Mouse (Mus musculus) gastrocnemius, adult 18-20 months (tissue): ENCODE results near the gene Gm40460. TPM values are rescaled to one million over a fixed set of nuclear protein-coding genes. Genes with fewer than 3 reads are reported as not detected.
"Not testable (repeated sequence)": the region's sequence is repeated elsewhere in the genome, so short reads cannot be mapped to it uniquely, and the experiment has no call there.

ENCODE experiments used
- DNase-seq: peaks from one replicate; pipeline ENCODE4 v3.0.0; 2021; ENCODE audit warnings: low spot score
- long read RNA-seq, 2 experiments: library from polyadenylated mRNA; stranded (forward); transcript quantifications; one replicate each; pipeline ENCODE4 v2.0.0; 2021
- total RNA-seq, 2 experiments: library from RNA; stranded (reverse); gene quantifications; 2 replicates each; pipeline ENCODE4 v1.2.3; 2021

Gm40460 gene
- total RNA-seq, result not detected
- long read RNA-seq, experiment 1, result 0 reads
- long read RNA-seq, experiment 2, result 0 reads

GRCm38 (mm10) chr7:142240978-142241377, at the start of gene Gm40460:
Gene Gm40460 (minus strand): TSS chr7:142241078.
- DNase-seq, result no peak

- DNase-seq, result not testable (repeated sequence)
These were observed 45.2 kb upstream of the Gm40460 start for GRCm38 (mm10) chr7:142285910-142286612.

- peak; percentile 12 for DNase-seq
These were observed 44.4 kb upstream of the Gm40460 start for GRCm38 (mm10) chr7:142285130-142285835.

- DNase-seq, result peak; percentile 91
These were observed 43.8 kb upstream of the Gm40460 start for GRCm38 (mm10) chr7:142284615-142285080.

GRCm38 (mm10) chr7:142284023-142284591, 43.2 kb upstream of the Gm40460 start:
- peak; percentile 36 for DNase-seq

- not testable (repeated sequence) for DNase-seq
These were observed 42.0 kb upstream of the Gm40460 start for GRCm38 (mm10) chr7:142282847-142283246.

GRCm38 (mm10) chr7:142279291-142279690, 38.4 kb upstream of the Gm40460 start:
- not testable (repeated sequence) for DNase-seq

- DNase-seq, result peak; percentile 53
These were observed 37.3 kb upstream of the Gm40460 start for GRCm38 (mm10) chr7:142278183-142278582.

GRCm38 (mm10) chr7:142274263-142274662, 33.4 kb upstream of the Gm40460 start, which contains the start of gene Gm4559:
Gene Gm4559 (minus strand): TSS chr7:142274363.
- DNase-seq, result not testable (repeated sequence)

- DNase-seq, result not testable (repeated sequence)
These were observed 17.4 kb upstream of the Gm40460 start, which contains the start of gene Gm2431 for GRCm38 (mm10) chr7:142258254-142258653. Gene Gm2431 (minus strand): TSS chr7:142258354.

GRCm38 (mm10) chr7:142255517-142255916, 14.6 kb upstream of the Gm40460 start:
- peak; percentile 3 for DNase-seq

- peak; percentile 9 for DNase-seq
These were observed 8.9 kb upstream of the Gm40460 start for GRCm38 (mm10) chr7:142249824-142250223.

- DNase-seq, result no peak
These were observed 9.3 kb downstream of the Gm40460 start for GRCm38 (mm10) chr7:142231540-142231939.

GRCm38 (mm10) chr7:142229871-142230270, 11.0 kb downstream of the Gm40460 start, which contains the start of gene Krtap5-5:
Gene Krtap5-5 (minus strand): TSS chr7:142229971.
- DNase-seq, result not testable (repeated sequence)

GRCm38 (mm10) chr7:142224518-142224917, 16.4 kb downstream of the Gm40460 start:
- no peak for DNase-seq

GRCm38 (mm10) chr7:142212136-142212535, 28.7 kb downstream of the Gm40460 start:
- DNase-seq, result not testable (repeated sequence)

GRCm38 (mm10) chr7:142211559-142211958, 29.3 kb downstream of the Gm40460 start, which contains the start of gene Gm7579:
Gene Gm7579 (plus strand): TSS chr7:142211859.
- DNase-seq, result no peak

GRCm38 (mm10) chr7:142206891-142207290, 34.0 kb downstream of the Gm40460 start:
- not testable (repeated sequence) for DNase-seq

GRCm38 (mm10) chr7:142205488-142205887, 35.4 kb downstream of the Gm40460 start:
- DNase-seq, result no peak

- no peak for DNase-seq
These were observed 39.8 kb downstream of the Gm40460 start, which contains the start of gene Krtap5-3 for GRCm38 (mm10) chr7:142201064-142201463. Gene Krtap5-3 (plus strand): TSS chr7:142201364.

- no peak for DNase-seq
These were observed 42.1 kb downstream of the Gm40460 start for GRCm38 (mm10) chr7:142198748-142199147.
